Mouse (Mus musculus): ENCODE data around the gene C1qtnf7.

C1qtnf7 gene

GRCm38 (mm10) chr5:43539871-43540270 is 24.5 kb downstream of the C1qtnf7 start:
- DNase-seq (ENCODE audit: low spot score): no peak

- DNase-seq (ENCODE audit: low spot score): no peak
Measured at GRCm38 (mm10) chr5:43541492-43541891, 26.2 kb downstream of the C1qtnf7 start.

- no peak for DNase-seq (ENCODE audit: low spot score)
Measured at GRCm38 (mm10) chr5:43542246-43542845, 27.0 kb downstream of the C1qtnf7 start.

- DNase-seq (ENCODE audit: low spot score): no peak
Measured at GRCm38 (mm10) chr5:43549951-43550350, 34.6 kb downstream of the C1qtnf7 start.

GRCm38 (mm10) chr5:43550444-43550843 is 35.1 kb downstream of the C1qtnf7 start:
- DNase-seq (ENCODE audit: low spot score): no peak

GRCm38 (mm10) chr5:43554871-43555270 is 39.5 kb downstream of the C1qtnf7 start:
- DNase-seq (ENCODE audit: low spot score): no peak

- no peak for DNase-seq (ENCODE audit: low spot score)
Measured at GRCm38 (mm10) chr5:43555406-43555805, 40.1 kb downstream of the C1qtnf7 start.

GRCm38 (mm10) chr5:43557436-43557835 is 42.1 kb downstream of the C1qtnf7 start:
- no peak for DNase-seq (ENCODE audit: low spot score)

GRCm38 (mm10) chr5:43561639-43562252 is 46.4 kb downstream of the C1qtnf7 start:
- DNase-seq (ENCODE audit: low spot score): no peak

GRCm38 (mm10) chr5:43569720-43570359 is 54.5 kb downstream of the C1qtnf7 start:
- no peak for DNase-seq (ENCODE audit: low spot score)

- no peak for DNase-seq (ENCODE audit: low spot score)
Measured at GRCm38 (mm10) chr5:43582876-43583275, 67.5 kb downstream of the C1qtnf7 start.

- no peak for DNase-seq (ENCODE audit: low spot score)
Measured at GRCm38 (mm10) chr5:43583326-43584120, 68.2 kb downstream of the C1qtnf7 start.

GRCm38 (mm10) chr5:43584464-43584863 is 69.1 kb downstream of the C1qtnf7 start:
- no peak for DNase-seq (ENCODE audit: low spot score)

- no peak for DNase-seq (ENCODE audit: low spot score)
Measured at GRCm38 (mm10) chr5:43585406-43586245, 70.3 kb downstream of the C1qtnf7 start.

- no peak for DNase-seq (ENCODE audit: low spot score)
Measured at GRCm38 (mm10) chr5:43588791-43589439, 73.6 kb downstream of the C1qtnf7 start.

- DNase-seq (ENCODE audit: low spot score): no peak
Measured at GRCm38 (mm10) chr5:43589440-43589830, 74.1 kb downstream of the C1qtnf7 start.

- no peak for DNase-seq (ENCODE audit: low spot score)
Measured at GRCm38 (mm10) chr5:43590311-43590731, 75.0 kb downstream of the C1qtnf7 start.

- no peak for DNase-seq (ENCODE audit: low spot score)
Measured at GRCm38 (mm10) chr5:43601601-43602000, 86.3 kb downstream of the C1qtnf7 start.

GRCm38 (mm10) chr5:43602518-43602917 is 87.2 kb downstream of the C1qtnf7 start:
- DNase-seq (ENCODE audit: low spot score): no peak

GRCm38 (mm10) chr5:43603559-43603958 is 88.2 kb downstream of the C1qtnf7 start:
- no peak for DNase-seq (ENCODE audit: low spot score)

GRCm38 (mm10) chr5:43608073-43608472 is 92.7 kb downstream of the C1qtnf7 start:
- DNase-seq (ENCODE audit: low spot score): no peak
